Mouse (Mus musculus) cerebellum, adult (tissue): ENCODE results near the gene Stom.

Source experiments
- ATAC-seq: cut with Nextera tagmentation; 2 replicates; pipeline ENCODE4 v1.9.2; 2017; ENCODE audit warnings: mild to moderate bottlenecking, moderate library complexity, mixed read lengths; ENCODE audit not compliant: insufficient number of reproducible peaks, low FRiP score, low TSS enrichment

Stom gene

GRCm38 (mm10) chr2:35278371-35279210, 58.2 kb downstream of the Stom start:
- no peak for ATAC-seq

GRCm38 (mm10) chr2:35277686-35278085, 59.1 kb downstream of the Stom start:
- ATAC-seq, result no peak

GRCm38 (mm10) chr2:35273536-35273935, 63.2 kb downstream of the Stom start:
- no peak for ATAC-seq

- ATAC-seq, result no peak
Observed at GRCm38 (mm10) chr2:35272881-35273280, 63.9 kb downstream of the Stom start.

- ATAC-seq, result no peak
Observed at GRCm38 (mm10) chr2:35271817-35272216, 65.0 kb downstream of the Stom start.

- 0 out of 2 replicates have a peak, but pooled peaks have one; percentile 29 for ATAC-seq
Observed at GRCm38 (mm10) chr2:35270531-35270984, 66.2 kb downstream of the Stom start.

GRCm38 (mm10) chr2:35269716-35270260, 67.0 kb downstream of the Stom start:
- no peak for ATAC-seq

- ATAC-seq, result no peak
Observed at GRCm38 (mm10) chr2:35269136-35269535, 67.6 kb downstream of the Stom start.

- no peak for ATAC-seq
Observed at GRCm38 (mm10) chr2:35267876-35268566, 68.8 kb downstream of the Stom start.

GRCm38 (mm10) chr2:35267156-35267875, 69.5 kb downstream of the Stom start:
- ATAC-seq, result no peak

GRCm38 (mm10) chr2:35266251-35266905, 70.4 kb downstream of the Stom start:
- no peak for ATAC-seq

GRCm38 (mm10) chr2:35265775-35266174, 71.0 kb downstream of the Stom start:
- no peak for ATAC-seq

- ATAC-seq, result no peak
Observed at GRCm38 (mm10) chr2:35265296-35265695, 71.5 kb downstream of the Stom start.

GRCm38 (mm10) chr2:35264095-35264494, 72.7 kb downstream of the Stom start:
- ATAC-seq, result no peak
